ENCODE assay signal across 15 mouse cellular contexts in genomic region chr7:123109361-123110000, GRCm38 (mm10). TPM values are rescaled to one million over a fixed set of nuclear protein-coding genes. Genes with fewer than 3 reads are reported as not detected.
DNase-seq lines count a peak whose midpoint lies in the region; ATAC-seq and TF ChIP-seq lines count a peak whose summit lies in the region.
"Had no signal": no experiment of that assay in that cellular context is flagged by ENCODE, and none has a peak within 500 bp of the region (broad histone marks: within the 10 kb centered on the region; RNA-seq: fewer than 3 reads in every experiment).

No protein-coding gene starts in this region.

- TF ChIP-seq POLR2A in heart, adult 2 months (IDR thresholded peaks at IDR 0.05; ENCODE audit: insufficient read depth, low read depth, low read length): no peak

- TF ChIP-seq CTCF in heart, adult 2 months (IDR thresholded peaks at IDR 0.05): no peak
- no peak for TF ChIP-seq CTCF in stomach, postnatal 0 days (IDR thresholded peaks at IDR 0.05; ENCODE audit: low read depth)

- no peak overlapping the region for H3K4me2 ChIP-seq in intestine, embryonic 14.5 days (ENCODE audit: low read length)
- no peak overlapping the region for H3K4me2 ChIP-seq in stomach, postnatal 0 days (replicated peaks; ENCODE audit: low read depth)
- no peak overlapping the region for H3K4me2 ChIP-seq in midbrain, embryonic 11.5 days
- H3K4me2 ChIP-seq: forebrain, embryonic 15.5 days; neural tube, embryonic 15.5 days had no signal

- H3K9me3 ChIP-seq in megakaryocyte, embryonic 14.5 days: no peaks in the 10 kb centered on the region
- H3K9me3 ChIP-seq in intestine, embryonic 14.5 days (ENCODE audit: control insufficient read depth, low read length): no peaks in the 10 kb centered on the region
- H3K9me3 ChIP-seq in stomach, postnatal 0 days (ENCODE audit: control insufficient read depth, low read length): no peaks in the 10 kb centered on the region
- no peaks in the 10 kb centered on the region for H3K9me3 ChIP-seq in midbrain, embryonic 11.5 days (ENCODE audit: control insufficient read depth, low read length)
- H3K9me3 ChIP-seq: forebrain, embryonic 15.5 days; G1E; midbrain, embryonic 10.5 days; neural tube, embryonic 15.5 days had no signal

- H3K36me3 ChIP-seq in heart, adult 2 months (ENCODE audit: control insufficient read depth, insufficient read depth, low read length): no peaks in the 10 kb centered on the region
- no peaks in the 10 kb centered on the region for H3K36me3 ChIP-seq in megakaryocyte, embryonic 14.5 days (replicated peaks; ENCODE audit: low read length)
- H3K36me3 ChIP-seq in intestine, embryonic 14.5 days (ENCODE audit: control insufficient read depth, insufficient read depth, low read length): no peaks in the 10 kb centered on the region
- no peaks in the 10 kb centered on the region for H3K36me3 ChIP-seq in stomach, postnatal 0 days (ENCODE audit: control insufficient read depth, insufficient read depth, low read length)
- H3K36me3 ChIP-seq in midbrain, embryonic 11.5 days (ENCODE audit: control insufficient read depth, insufficient read depth, low read length): no peaks in the 10 kb centered on the region
- H3K36me3 ChIP-seq: forebrain, embryonic 15.5 days; G1E; midbrain, embryonic 10.5 days; neural tube, embryonic 15.5 days had no signal

- no peak overlapping the region for H3K4me3 ChIP-seq in heart, adult 2 months
- H3K4me3 ChIP-seq in megakaryocyte, embryonic 14.5 days (replicated peaks): peak overlapping the region; percentile 7
- no peak overlapping the region for H3K4me3 ChIP-seq in intestine, embryonic 14.5 days (ENCODE audit: low read depth, low read length)
- no peak overlapping the region for H3K4me3 ChIP-seq in stomach, postnatal 0 days (ENCODE audit: low read depth, low read length)
- no peak overlapping the region for H3K4me3 ChIP-seq in midbrain, embryonic 11.5 days (ENCODE audit: low read depth, low read length)
- H3K4me3 ChIP-seq: forebrain, embryonic 15.5 days; midbrain, embryonic 10.5 days; neural tube, embryonic 15.5 days had no signal

- DNase-seq in heart, adult 2 months: no peak
- no peak for DNase-seq in heart, adult 18-20 months
- DNase-seq in intestine, embryonic 14.5 days (ENCODE audit: low spot score): no peak
- no peak for DNase-seq in stomach, postnatal 0 days (ENCODE audit: low spot score)
- DNase-seq in thymus, postnatal 10 days (ENCODE audit: low spot score in 2 of 2): no peak
- no peak for DNase-seq in midbrain, embryonic 11.5 days (ENCODE audit: low spot score, missing footprints)
- DNase-seq: cerebellum, adult 18-20 months; kidney, postnatal 10 days had no signal

- no peak for TF ChIP-seq EP300 in heart, adult 2 months (IDR thresholded peaks at IDR 0.05; ENCODE audit: insufficient read depth, low read depth, low read length)
- no peak for TF ChIP-seq EP300 in stomach, postnatal 0 days (optimal IDR thresholded peaks at IDR 0.05)

- no peaks in the 10 kb centered on the region for H3K27me3 ChIP-seq in heart, adult 2 months (ENCODE audit: control insufficient read depth, insufficient read depth, low read length)
- peaks cover 9% of the 10 kb centered on the region for H3K27me3 ChIP-seq in megakaryocyte, embryonic 14.5 days (replicated peaks)
- no peaks in the 10 kb centered on the region for H3K27me3 ChIP-seq in intestine, embryonic 14.5 days (replicated peaks; ENCODE audit: control insufficient read depth, insufficient read depth, low read length)
- H3K27me3 ChIP-seq in stomach, postnatal 0 days (ENCODE audit: control insufficient read depth, insufficient read depth, low read length): no peaks in the 10 kb centered on the region
- no peaks in the 10 kb centered on the region for H3K27me3 ChIP-seq in midbrain, embryonic 11.5 days (ENCODE audit: control insufficient read depth, insufficient read depth, low read length)
- H3K27me3 ChIP-seq: forebrain, embryonic 15.5 days; neural tube, embryonic 15.5 days had no signal

- H3K27ac ChIP-seq in heart, adult 2 months: peak overlapping the region; percentile 70
- H3K27ac ChIP-seq in intestine, embryonic 14.5 days (ENCODE audit: low read depth): peak overlapping the region; percentile 64; the same call in 1 of the 2 replicates
- H3K27ac ChIP-seq in stomach, postnatal 0 days (replicated peaks): peak overlapping the region; percentile 92
- H3K27ac ChIP-seq in midbrain, embryonic 11.5 days (ENCODE audit: low read depth, low read length): no peak overlapping the region
- H3K27ac ChIP-seq: forebrain, embryonic 15.5 days; hindbrain, postnatal 0 days; midbrain, embryonic 10.5 days; neural tube, embryonic 15.5 days had no signal

- ATAC-seq in megakaryocyte, adult 5-6 weeks (ENCODE audit: poor library complexity, severe bottlenecking): no peak
- no peak for ATAC-seq in intestine, embryonic 14.5 days (replicated peaks; ENCODE audit: low FRiP score, low TSS enrichment, low read depth)
- no peak for ATAC-seq in stomach, postnatal 0 days (ENCODE audit: low FRiP score, low TSS enrichment)
- no peak for ATAC-seq in midbrain, embryonic 11.5 days (ENCODE audit: low FRiP score)
- ATAC-seq: forebrain, embryonic 15.5 days; hindbrain, postnatal 0 days had no signal

- H3K4me1 ChIP-seq in heart, adult 2 months (ENCODE audit: control insufficient read depth, insufficient read depth, low read length): peaks cover 8% of the 10 kb centered on the region
- peaks cover 31% of the 10 kb centered on the region for H3K4me1 ChIP-seq in megakaryocyte, embryonic 14.5 days
- peaks cover 21% of the 10 kb centered on the region for H3K4me1 ChIP-seq in intestine, embryonic 14.5 days (replicated peaks; ENCODE audit: control insufficient read depth, insufficient read depth, low read length)
- peaks cover 8% of the 10 kb centered on the region; the same call in 1 of the 2 replicates for H3K4me1 ChIP-seq in stomach, postnatal 0 days (replicated peaks; ENCODE audit: control insufficient read depth, insufficient read depth)
- H3K4me1 ChIP-seq in midbrain, embryonic 11.5 days (ENCODE audit: control insufficient read depth, insufficient read depth, low read length): no peaks in the 10 kb centered on the region; the same call in 1 of the 2 replicates
- H3K4me1 ChIP-seq: neural tube, embryonic 15.5 days had no signal

- H3K79me2 ChIP-seq in heart, adult 2 months (replicated peaks; ENCODE audit: control insufficient read depth, insufficient read depth, low read length): no peaks in the 10 kb centered on the region

- intact Hi-C loops in heart, adult 2 months (cut with DNase I): no loop called here

- 84% methylated on average over 7 of the region's 7 CpGs for WGBS in heart, adult 2 months
- WGBS in intestine, embryonic 14.5 days: 91% methylated on average over 7 of the region's 7 CpGs
- 87% methylated on average over 7 of the region's 7 CpGs for WGBS in stomach, postnatal 0 days
- WGBS in midbrain, embryonic 11.5 days: 89% methylated on average over 7 of the region's 7 CpGs

- H3K9ac ChIP-seq in heart, adult 2 months (ENCODE audit: low read depth, low read length): no peak overlapping the region
- no peak overlapping the region for H3K9ac ChIP-seq in intestine, embryonic 14.5 days (ENCODE audit: low read length)
- no peak overlapping the region; the same call in 1 of the 2 replicates for H3K9ac ChIP-seq in stomach, postnatal 0 days (ENCODE audit: low read length)
- H3K9ac ChIP-seq in midbrain, embryonic 11.5 days (ENCODE audit: low read length): no peak overlapping the region
- H3K9ac ChIP-seq: forebrain, embryonic 15.5 days; neural tube, embryonic 15.5 days had no signal

RNA-seq across cellular contexts. Expression of gene Tnrc6a, which starts 14.2 kb away (rescaled TPM):
- 10 to 100 TPM; 22.8 to 34.2 TPM for total RNA-seq in heart, adult 2 months (2021)
- polyA plus RNA-seq in heart, adult 2 months (2012; rRNA removed): 24.2 and 34.4 TPM in 2 replicates
- total RNA-seq in heart, adult 18-20 months (2021): 10 to 100 TPM; 25.0 to 32.3 TPM
- 14.5 and 41.6 TPM in 2 replicates for polyA plus RNA-seq in megakaryocyte, embryonic 14.5 days (2012; ENCODE audit: insufficient read depth, low replicate concordance)
- 22.2 and 25.5 TPM in 2 replicates for total RNA-seq in megakaryocyte, adult 5-6 weeks (2015)
- total RNA-seq in megakaryocyte, adult 5-6 weeks (2017): 23.3 and 28.9 TPM in 2 replicates
- 54.5 and 56.0 TPM in 2 replicates for polyA plus RNA-seq in intestine, embryonic 14.5 days (2014; fragmentation: Nextera tagmentation; extraction: Ambion mirVana)
- 35.8 and 44.2 TPM in 2 replicates for polyA plus RNA-seq in stomach, postnatal 0 days (2015; fragmentation: Nextera tagmentation; extraction: Ambion mirVana)
- 44.7 and 57.8 TPM in 2 replicates for polyA plus RNA-seq in midbrain, embryonic 11.5 days (2014; fragmentation: Nextera tagmentation; extraction: Ambion mirVana)
